Mouse (Mus musculus): ENCODE measurements around the gene 1700016K19Rik.
"Not testable (repeated sequence)": the region's sequence is repeated elsewhere in the genome, so short reads cannot be mapped to it uniquely, and the experiment has no call there.

The 1700016K19Rik gene

DNA sequence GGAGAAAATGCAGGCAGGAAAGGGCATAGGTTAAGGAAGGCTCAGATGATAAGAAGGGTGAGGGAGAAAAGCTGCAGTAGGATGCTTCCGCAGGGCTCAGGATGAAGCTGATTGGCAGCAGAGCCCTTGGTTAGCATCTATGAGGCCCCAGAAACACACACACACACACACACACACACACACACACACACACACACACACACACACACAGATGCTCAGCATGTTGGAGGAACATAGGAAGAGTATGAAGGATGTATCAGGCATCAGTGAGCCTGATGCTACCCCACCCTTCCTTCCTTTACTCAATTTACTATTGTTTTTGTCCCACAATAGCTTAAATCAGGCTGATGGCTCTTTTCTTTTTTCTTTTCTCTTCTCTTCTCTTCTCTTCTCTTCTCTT is 15.1 kb upstream of the 1700016K19Rik start:
- DNase-seq (ENCODE audit: low read depth, low spot score), result no peak

DNA sequence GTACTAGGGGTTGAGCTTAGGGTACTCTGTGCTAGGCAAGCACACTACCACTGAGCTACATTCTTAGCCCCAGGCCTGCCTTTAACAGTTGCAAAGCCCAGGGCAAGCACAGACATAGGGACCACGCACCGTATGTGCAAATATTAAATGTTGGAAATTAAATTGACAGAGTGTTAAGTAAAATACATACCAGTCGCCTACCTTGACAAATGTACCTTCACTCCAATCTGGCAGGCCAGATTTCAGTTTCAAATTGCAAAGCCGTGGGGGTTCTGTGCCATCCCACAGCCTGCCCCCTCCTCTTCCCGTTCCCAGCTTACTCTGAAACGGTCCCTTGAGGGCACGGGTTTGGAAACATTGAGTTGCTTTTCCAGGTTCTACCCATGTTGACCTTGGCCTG is 13.8 kb upstream of the 1700016K19Rik start:
- DNase-seq (ENCODE audit: low read depth, low spot score), result no peak

DNA sequence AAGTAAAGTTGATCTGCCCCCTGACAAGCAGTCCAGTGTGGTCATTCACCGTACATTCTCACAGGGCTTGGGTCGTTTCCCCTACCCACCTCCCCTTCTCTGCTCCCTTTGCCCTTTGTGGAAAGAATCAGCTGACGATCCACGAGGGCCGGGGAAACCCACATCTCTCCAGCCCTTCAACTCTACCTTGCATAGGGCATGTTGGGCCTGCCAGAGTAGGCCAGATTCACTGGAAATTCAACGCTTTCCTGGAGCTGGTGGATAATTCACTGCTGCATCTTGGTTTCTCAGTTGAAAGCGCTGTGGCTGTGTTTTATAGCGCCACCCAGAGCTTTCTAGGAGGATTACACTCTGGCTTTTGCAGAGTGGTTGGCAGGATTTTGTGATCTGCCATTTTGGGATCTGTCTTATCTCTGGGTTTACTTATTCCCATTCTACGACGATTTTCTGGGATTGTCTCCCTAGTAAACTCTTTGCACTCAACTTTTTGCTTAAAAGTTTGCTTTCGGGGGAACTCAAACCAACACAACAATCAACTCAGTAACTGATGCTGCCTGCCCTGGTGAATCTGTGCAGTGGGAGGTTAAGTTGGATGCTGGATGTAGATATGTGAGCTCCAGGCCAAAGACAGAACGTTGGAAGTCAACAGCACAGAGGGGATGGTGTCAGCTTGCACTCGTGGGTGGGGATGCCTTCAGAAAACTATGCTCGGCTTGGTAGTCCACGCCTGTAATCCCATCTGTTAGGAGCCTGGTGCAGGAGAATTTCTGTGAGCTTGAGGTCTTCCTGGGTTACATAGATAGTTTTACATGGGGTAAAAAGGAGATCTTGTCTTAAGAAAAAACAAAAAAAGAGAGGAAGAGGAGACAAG is 8.5 kb upstream of the 1700016K19Rik start:
- DNase-seq (ENCODE audit: low read depth, low spot score), result no peak

DNA sequence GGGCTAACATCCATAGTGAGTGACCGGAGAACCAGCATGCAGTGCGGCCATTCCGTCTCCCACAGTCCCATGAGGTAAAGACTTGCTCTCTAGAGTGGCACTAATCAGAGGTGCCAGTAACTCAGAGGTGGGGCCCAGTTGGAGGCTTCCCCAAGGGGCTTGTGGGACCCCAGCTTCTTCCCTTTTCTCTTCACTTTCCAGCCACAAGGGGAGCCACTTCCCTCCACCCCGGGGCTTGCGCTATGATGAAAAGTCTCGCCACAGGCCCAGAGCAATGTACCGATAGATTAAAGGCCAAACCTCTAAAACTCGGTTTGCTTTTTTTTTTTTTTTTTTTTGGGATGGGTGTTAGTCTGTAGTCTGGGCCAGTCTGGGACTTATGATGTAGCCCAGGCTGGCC is 7.8 kb upstream of the 1700016K19Rik start:
- DNase-seq (ENCODE audit: low read depth, low spot score), result no peak

DNA sequence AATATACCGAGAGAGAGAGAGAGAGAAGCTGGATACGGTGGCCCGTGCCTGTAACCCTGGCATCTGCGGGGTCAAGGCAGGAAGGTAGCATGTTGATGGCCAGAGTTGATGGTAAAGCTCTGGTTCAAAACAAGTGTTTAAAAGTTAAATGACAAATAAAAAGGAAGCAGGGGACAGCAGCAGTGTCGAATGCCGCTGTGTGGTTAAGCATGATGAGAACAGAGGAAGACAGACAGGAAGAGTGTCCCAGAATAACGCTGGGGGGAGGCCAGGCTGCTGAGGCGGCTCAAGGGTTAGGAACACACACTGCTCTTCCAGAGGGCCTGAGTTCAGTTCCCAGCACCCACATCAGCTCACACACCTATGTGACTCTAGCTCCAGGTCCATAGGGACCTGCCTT is 7.2 kb upstream of the 1700016K19Rik start:
- no peak for DNase-seq (ENCODE audit: low read depth, low spot score)

DNA sequence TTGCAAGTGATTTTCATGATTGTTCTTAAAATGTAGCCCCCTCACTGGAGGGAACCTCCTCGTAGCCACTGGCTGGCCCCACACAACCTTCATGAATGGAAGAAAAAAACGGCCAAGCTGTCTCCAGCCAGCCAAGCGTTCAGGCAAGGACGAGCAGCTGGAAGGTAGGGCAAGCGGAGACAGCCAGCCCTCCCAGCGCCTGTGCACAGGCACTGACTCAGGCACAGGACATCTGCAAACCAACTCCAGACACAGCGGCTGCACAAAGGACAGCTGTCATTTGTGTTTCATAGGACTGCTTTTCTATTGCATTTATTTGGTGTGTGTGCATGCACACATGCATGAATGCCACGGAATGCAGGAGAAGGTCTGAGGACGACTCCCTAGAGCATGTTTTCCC is 5.4 kb upstream of the 1700016K19Rik start:
- DNase-seq (ENCODE audit: low read depth, low spot score), result no peak

DNA sequence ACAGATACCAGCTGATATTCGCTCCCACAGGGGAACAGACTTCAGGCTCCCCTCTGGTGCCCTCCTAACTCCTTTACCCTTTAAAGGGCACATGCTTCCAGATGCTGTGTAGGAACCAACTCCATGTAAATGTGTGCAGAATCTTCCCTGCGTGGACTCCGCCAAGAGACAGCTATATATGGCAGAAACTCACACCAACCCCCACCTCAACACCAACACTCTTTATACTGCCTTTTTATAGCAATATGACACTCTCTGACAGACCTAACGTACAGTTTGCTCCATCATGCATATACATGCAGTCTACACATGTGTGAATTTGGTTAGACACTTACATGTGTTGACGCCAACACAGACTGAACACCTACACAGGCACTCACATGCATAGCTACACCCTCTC is 989 bp downstream of the 1700016K19Rik start:
- DNase-seq (ENCODE audit: low read depth, low spot score), result no peak

DNA sequence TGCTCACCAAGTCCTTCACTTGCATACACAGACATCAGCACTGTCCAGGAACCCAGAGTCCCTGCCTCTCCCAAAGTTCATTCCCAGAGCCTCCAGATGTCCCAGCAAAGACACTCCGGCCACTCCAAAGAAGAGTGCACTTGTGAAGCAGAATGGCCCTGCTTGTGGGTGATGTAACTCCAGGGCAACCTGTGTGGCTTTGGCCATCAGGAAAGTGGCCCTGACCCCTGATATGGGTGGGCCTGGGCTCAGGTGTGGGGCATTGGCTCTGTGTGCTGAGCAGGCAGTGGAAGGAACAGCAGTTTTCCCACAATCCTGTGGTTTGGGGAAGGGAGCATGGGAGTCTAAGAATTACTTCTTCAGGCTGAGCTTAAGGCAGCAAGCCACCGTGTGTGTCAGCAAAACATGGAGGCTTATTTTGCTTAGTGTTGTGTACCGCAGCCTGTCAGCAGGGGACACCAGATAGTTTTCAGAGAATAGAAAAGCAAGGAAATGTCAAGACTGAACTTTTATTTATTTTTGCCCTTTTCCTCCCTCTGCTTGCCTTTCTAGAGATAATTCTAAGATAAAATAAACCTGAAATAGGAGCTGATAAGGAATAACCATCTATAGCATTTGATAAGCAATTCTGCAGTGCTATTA is 1.6 kb downstream of the 1700016K19Rik start:
- no peak for DNase-seq (ENCODE audit: low read depth, low spot score)

DNA sequence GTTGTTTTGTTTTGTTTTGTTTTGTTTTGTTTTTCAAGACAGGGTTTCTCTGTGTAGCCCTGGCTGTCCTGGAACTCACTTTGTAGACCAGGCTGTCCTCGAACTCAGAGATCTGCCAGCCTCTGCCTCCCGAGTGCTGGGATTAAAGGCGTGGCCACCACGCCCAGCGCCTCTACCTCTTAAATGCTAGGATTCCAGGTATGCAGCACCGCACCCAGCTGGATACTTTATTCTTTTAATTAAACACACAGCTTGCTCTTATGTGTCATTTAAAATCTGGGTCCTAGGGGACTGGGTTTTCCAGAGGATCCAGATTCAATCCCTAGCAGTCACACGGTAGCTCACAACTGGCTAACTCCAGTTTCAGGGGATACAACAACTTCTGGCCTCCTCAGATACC is 4.6 kb downstream of the 1700016K19Rik start:
- not testable (repeated sequence) for DNase-seq (ENCODE audit: low read depth, low spot score)

DNA sequence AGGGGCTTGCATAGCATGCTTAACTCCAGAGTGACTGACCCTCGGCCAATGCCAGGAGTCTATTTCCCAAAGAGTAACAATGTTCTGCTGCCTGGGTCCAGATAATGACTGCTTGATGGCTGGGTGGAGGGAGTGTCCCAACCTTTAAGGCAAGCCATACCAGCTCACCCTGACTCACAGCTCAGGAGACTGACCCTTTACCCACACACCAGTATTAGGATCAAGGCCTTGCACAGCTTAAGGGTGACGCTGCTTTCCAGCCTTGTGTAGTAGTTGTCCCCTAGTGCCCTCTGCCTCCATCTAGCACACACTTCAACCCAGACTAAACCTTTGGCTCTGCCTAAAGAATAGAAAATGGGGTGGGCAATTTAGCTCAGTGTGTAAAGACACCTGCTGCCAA is 8.4 kb downstream of the 1700016K19Rik start:
- no peak for DNase-seq (ENCODE audit: low read depth, low spot score)

DNA sequence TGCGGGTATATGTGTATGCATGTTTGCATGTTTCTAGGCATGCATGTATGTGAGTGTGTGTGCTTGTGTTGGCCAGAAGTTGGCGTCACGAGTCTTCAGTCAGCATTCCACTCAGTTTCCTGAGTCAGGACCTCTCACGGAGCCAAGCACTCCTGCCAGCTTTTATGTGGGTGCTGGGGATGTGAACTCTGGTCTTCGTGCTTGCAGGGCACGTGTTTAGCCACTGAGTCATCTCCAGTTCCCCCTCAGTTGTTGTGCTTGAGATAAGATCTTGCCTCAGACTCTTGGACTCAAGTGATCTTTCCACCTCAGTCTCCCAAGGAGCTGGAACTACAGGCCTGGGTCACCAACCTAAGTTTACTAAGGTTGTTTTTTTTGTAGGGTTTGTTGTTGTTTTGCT is 9.4 kb downstream of the 1700016K19Rik start:
- DNase-seq (ENCODE audit: low read depth, low spot score), result no peak

DNA sequence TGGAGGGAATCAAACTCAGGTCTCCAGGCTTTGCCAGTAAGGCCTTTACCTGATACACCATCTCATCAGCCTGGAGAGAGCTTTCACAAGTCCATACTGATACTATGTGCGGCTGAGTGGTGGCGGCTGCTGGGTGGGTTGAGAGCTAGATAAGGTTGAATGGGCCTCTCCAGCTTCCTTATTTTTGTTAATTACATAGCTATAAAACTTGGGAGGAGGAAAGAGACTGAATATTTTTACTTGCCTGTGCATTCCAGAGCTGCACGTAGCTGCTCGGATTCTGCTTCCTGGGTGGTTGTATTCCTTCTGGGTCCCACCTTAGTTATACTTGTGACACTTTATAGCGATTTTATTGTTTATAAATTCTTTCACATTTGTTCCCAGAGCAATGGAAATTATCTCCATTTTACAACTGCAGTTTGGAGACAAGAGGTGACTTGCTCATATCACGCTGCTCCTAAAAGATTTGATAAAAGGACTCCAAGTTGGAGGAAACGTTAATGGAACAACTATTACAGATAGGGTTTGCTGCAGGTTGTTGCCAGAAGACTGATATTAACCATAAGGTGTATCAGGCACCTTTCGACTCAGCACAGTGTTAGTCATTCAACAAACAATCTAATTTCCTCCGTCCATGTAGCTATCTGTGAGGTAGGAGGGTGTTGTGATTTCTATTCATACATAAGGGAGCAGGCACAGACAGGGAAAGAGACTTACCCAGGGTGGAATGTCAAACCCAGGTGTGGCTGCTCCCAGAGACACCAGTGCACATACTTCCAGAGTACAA is 11.3 kb downstream of the 1700016K19Rik start:
- no peak for DNase-seq (ENCODE audit: low read depth, low spot score)

DNA sequence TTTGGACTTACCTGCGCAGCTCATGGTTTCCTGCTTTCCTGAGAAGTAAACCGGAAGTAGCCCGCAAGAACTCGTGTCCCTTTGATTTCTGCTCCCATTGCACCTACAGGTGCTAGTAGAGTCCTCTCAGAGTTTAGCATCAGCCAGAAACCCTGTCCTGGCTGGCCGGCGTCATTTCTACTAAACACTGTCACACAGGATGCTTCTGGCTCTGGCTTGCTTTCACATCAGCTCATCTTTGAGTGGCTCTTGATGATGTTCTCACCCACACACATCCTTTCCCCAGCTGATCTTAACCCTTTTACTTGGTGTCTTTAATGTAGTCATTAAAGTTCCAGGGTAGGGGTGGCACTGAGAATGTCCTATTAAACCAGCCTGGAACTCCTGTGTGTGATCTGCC is 15.5 kb downstream of the 1700016K19Rik start:
- DNase-seq (ENCODE audit: low read depth, low spot score), result no peak

DNA sequence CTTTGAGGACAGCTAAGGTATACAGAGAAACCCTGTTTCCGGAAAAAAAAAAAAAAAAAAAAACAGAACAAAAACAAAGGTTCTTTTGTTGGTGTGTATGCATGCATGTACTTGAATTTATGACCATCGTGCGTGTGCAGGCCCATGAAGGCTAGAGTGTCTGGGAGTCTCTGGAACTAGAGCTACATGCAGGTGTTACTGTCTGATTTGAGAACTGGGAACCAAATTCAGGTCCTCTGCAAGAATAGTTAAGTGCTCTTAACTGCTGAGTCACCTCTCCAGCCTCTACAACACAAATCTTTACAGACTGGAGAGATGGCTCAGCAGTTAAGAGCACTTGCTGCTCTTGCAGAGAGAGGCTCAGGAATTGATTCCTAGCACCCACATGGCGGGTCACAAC is 16.1 kb downstream of the 1700016K19Rik start:
- no peak for DNase-seq (ENCODE audit: low read depth, low spot score)

DNA sequence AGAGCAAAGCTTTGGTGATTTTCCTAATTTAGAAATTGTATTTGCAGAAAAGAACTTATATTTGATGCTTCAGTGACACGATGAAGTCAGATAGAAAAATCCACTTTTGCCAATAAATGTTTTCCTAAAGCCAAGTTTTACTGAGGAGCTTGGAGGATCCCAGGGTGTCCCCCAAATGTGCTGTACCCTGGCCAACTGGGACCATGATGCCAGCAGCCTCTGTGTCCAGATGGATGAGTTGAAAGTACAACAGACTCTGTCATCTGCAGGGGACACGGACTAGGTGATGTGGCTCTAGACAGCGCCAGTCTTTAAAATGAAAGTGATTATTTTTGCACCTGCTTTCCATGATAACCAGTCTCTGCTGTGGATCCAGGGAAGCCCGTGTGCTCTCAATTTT is 20.2 kb downstream of the 1700016K19Rik start:
- no peak for DNase-seq (ENCODE audit: low read depth, low spot score)

DNA sequence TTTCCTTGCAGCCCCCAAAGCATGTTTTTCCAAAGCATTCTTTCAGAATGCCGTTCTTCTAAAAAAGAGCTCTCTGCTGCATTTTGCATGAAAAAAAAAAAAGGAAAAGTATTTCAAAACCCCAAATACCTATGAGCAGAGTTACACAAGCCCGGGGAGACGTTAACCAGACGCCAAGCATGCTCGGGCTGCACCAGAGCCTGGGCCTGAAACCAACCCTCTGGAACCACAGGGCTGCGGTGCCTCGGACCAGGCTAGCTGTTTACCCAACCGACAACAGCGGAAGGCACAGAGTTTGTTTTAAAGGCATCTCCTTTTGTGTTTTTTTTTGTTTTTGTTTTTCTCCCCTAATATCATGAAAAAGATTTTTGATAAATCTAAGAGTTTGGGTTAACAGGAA is 21.2 kb downstream of the 1700016K19Rik start:
- DNase-seq (ENCODE audit: low read depth, low spot score), result no peak

DNA sequence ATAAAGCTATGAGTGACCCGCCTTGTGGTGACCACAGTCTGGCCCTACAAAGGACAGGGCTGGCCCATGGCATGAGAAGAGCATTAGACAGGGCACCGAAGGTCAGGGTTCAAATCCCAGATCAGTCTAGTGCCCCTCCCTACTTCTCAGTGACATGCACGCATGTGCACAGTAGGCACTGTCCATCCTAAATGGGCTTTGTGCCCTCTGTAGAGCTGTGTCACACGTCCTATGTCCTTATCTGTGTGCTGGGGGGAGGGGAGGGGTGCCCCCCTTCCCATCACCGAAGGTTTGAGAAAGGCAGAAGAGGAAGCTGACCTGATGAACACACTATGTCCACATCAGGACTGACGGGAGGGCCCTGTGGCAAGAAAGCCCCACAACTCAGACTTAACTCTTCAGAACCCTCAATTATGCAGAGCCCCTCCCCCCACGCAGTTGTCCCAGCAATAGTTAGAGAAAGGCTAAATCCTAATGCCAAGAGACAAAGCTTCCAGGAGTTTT is 25.4 kb downstream of the 1700016K19Rik start:
- no peak for DNase-seq (ENCODE audit: low read depth, low spot score)

DNA sequence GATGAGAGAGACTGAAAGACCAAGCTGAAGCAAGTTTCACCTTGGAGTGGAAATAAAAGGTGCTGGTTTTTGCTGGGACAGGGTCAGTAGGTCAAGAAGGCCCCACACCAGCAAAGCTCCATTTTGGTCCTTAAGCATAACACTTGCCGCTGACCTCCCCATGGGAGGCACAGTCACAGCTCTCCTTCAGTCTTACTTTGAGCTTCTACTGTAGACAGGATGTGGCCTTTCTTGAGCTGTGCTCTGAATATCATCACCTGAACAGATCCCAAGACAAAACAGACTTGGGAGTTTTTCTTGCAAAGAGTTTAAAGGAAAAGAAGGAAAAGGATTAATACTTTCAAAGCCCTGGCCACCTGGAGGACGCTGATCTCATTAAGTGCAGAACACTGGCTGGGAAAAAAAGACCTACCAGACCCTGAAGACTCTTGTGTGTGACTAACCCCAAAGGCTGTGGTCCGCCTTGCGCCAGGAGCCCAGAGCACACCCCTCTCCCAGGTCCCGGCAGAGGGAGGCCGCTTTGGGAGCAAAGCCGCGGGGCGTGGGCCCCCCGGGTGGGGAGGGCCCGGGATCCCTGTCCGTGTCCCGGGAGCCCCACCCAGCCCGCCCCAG is 26.9 kb downstream of the 1700016K19Rik start:
- DNase-seq (ENCODE audit: low read depth, low spot score), result no peak

DNA sequence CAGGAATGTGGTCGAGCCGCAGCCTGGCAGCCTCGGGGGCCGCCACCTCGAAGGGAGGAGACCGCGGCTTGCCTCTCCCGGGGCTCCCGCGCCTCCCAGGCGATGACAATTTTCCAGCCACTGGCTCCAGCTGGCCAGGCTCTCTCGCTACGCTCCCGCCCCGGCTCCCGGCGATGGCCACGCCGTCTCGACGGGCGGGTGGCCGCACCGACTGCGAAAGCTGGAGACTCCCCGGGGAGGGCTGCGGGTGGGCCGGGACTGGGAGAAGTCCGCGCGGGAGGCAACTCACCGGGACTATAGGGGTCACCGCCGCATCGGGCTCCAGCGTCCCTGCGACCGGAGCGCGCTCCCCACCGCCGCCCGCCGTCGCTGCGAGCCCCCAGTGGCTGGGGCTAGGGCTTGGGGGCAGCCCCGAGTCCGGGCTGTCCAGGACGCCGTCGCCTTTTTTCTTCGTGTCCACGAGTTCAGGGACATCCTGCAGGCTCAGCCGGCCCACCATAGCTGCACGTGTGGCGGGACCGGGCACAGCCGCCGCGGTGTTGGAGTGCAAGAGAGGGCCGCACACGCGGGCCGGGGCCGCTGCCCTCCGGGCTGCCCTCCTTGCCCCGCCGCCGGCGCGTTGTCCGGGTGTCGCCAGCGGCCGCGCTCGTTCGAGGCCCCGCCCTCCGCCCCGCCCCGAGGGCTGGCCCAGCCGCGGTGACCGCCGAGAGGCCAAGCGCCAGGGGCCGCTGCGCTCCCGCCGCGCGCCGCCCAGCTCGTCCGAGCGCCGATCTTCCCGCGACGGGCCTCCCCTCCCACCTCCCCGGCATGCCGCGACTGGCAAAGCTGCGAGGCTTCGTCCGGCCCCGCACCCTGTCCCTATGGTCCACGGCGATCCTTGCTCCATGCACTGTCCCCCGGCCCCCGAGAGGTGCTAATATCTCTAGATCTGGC is 27.7 kb downstream of the 1700016K19Rik start, which contains the start of gene Rflnb:
TSS of gene Rflnb (minus strand) at position 644 of the 933 bp plus-strand sequence.
- peak; percentile 77 for DNase-seq (ENCODE audit: low read depth, low spot score)

DNA sequence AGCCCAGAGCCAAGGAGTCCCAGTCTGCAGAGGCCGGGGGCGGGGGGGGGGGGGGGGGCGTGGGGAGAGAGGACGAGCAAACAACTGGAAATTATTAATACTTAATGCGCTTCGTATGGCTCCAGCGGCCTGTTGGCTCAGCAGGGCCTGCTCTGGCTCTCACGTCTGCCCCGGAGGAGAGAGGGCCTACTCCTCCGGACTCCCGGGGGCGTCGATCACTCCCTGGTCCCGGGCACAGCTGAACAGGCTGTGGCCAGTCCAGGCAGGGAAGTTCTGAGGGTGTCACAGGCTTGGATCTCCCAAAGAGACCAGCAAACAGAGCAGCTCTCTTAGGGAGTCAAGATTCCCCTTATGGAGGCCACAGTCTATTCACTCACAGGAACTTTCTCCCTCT is 28.4 kb downstream of the 1700016K19Rik start:
- DNase-seq (ENCODE audit: low read depth, low spot score), result no peak

DNA sequence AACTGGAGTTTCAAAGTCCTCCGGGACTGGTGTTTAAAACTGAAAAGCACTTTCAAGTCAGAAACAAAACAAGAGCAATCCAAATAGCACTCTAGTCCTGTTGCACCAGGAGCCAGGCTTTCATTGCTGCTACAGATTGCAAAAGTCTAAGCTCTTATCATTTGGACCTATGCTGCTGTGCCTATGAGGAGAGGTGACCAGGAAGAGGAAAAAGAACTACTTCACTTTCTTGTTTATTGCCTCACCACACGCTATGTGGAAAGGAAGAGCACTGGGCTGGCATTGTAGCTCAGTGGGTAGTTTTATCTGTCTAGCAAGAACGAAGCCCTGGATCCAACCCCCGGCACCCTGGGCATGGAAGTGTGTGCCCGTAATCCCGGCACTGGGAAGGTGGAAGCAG is 33.6 kb downstream of the 1700016K19Rik start:
- no peak for DNase-seq (ENCODE audit: low read depth, low spot score)
